Comparison of ENCODE assay signal across 18 mouse cellular contexts in the genomic region with DNA sequence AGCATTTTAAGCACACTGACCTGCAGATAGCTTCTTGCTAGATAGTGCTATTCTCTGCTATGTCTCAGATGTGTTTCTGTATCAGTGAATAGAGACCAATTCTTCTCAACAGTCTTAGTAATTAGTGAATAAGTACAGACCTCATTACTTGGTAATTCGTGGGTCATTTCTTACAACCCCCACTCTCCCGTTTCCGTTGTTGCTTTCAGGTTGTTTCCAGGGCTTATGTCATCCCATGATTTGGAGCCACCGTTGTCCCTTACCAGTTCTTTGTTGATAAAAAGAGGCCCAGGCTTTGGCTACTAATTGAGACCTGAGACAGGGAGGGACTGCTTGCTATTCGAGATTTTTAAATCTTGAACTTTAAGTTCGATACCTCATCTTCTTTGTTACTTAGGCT.
DNase-seq lines count a peak whose midpoint lies in the region; ATAC-seq and TF ChIP-seq lines count a peak whose summit lies in the region.
"Had no signal": no experiment of that assay in that cellular context is flagged by ENCODE, and none has a peak within 500 bp of the region (broad histone marks: within the 10 kb centered on the region; RNA-seq: fewer than 3 reads in every experiment).

No protein-coding gene starts in this region.

- WGBS in midbrain, embryonic 15.5 days: 73% methylated on average over 6 of the region's 6 CpGs
- WGBS in midbrain, postnatal 0 days: 69% methylated on average over 6 of the region's 6 CpGs

- no peaks in the 10 kb centered on the region for H3K9me3 ChIP-seq in midbrain, embryonic 15.5 days
- H3K9me3 ChIP-seq in midbrain, postnatal 0 days (ENCODE audit: low read length): no peaks in the 10 kb centered on the region
- H3K9me3 ChIP-seq: embryonic facial prominence, embryonic 10.5 days; embryonic facial prominence, embryonic 12.5 days; forebrain, embryonic 13.5 days; forebrain, embryonic 15.5 days had no signal

- H3K9ac ChIP-seq in midbrain, embryonic 15.5 days: no peak overlapping the region
- H3K9ac ChIP-seq in midbrain, postnatal 0 days (replicated peaks; ENCODE audit: low read length, poor library complexity, severe bottlenecking): no peak overlapping the region
- H3K9ac ChIP-seq: embryonic facial prominence, embryonic 12.5 days; forebrain, embryonic 13.5 days; forebrain, embryonic 15.5 days; forebrain, postnatal 0 days had no signal

- H3K27ac ChIP-seq in midbrain, embryonic 15.5 days: 0 out of 2 replicates have a peak overlapping the region, but pooled peaks have one; percentile 1
- no peak overlapping the region for H3K27ac ChIP-seq in midbrain, postnatal 0 days (ENCODE audit: low read depth, low read length)
- H3K27ac ChIP-seq: embryonic facial prominence, embryonic 10.5 days; embryonic facial prominence, embryonic 12.5 days; forebrain, embryonic 15.5 days had no signal

- ATAC-seq in midbrain, embryonic 15.5 days (replicated peaks): no peak
- no peak for ATAC-seq in midbrain, postnatal 0 days (ENCODE audit: low FRiP score)
- ATAC-seq: forebrain, embryonic 13.5 days; forebrain, embryonic 15.5 days; forebrain, postnatal 0 days had no signal

- no peak overlapping the region for H3K4me2 ChIP-seq in midbrain, embryonic 15.5 days
- no peak overlapping the region for H3K4me2 ChIP-seq in midbrain, postnatal 0 days (ENCODE audit: low read depth, low read length, poor library complexity, severe bottlenecking)
- H3K4me2 ChIP-seq: embryonic facial prominence, embryonic 12.5 days; forebrain, embryonic 13.5 days; forebrain, embryonic 15.5 days had no signal

- no peak for TF ChIP-seq CTCF in midbrain, postnatal 0 days (IDR thresholded peaks at IDR 0.05)

- H3K4me3 ChIP-seq in midbrain, embryonic 15.5 days: no peak overlapping the region
- no peak overlapping the region for H3K4me3 ChIP-seq in midbrain, postnatal 0 days (ENCODE audit: low read depth, low read length)
- H3K4me3 ChIP-seq: embryonic facial prominence, embryonic 10.5 days; embryonic facial prominence, embryonic 12.5 days; forebrain, embryonic 13.5 days; forebrain, embryonic 15.5 days had no signal

- H3K4me1 ChIP-seq in midbrain, embryonic 15.5 days: peaks cover 48% of the 10 kb centered on the region
- H3K4me1 ChIP-seq in midbrain, postnatal 0 days (ENCODE audit: insufficient read depth, low read length): peaks cover 6% of the 10 kb centered on the region

- DNase-seq in midbrain, postnatal 0 days (ENCODE audit: low spot score): no peak
- peak; percentile 59 for DNase-seq in retina, postnatal 1 day
- DNase-seq in retina, embryonic 14.5 days (ENCODE audit: low spot score): no peak
- DNase-seq in thymus, postnatal 36 days: no peak
- DNase-seq: adrenal gland, adult 2 months; adrenal gland, postnatal 10 days; adrenal gland, postnatal 25 days; cerebellum, adult 11-12 months; cerebellum, adult 2 months; cerebellum, adult 9-10 months; cerebellum, postnatal 10 days; cerebellum, postnatal 25 days; forebrain, postnatal 0 days had no signal

- no peaks in the 10 kb centered on the region for H3K36me3 ChIP-seq in midbrain, embryonic 15.5 days (replicated peaks)
- H3K36me3 ChIP-seq in midbrain, postnatal 0 days (ENCODE audit: insufficient read depth, low read length): no peaks in the 10 kb centered on the region
- H3K36me3 ChIP-seq: embryonic facial prominence, embryonic 10.5 days; embryonic facial prominence, embryonic 12.5 days; forebrain, embryonic 15.5 days had no signal

- H3K27me3 ChIP-seq in midbrain, embryonic 15.5 days (replicated peaks): no peaks in the 10 kb centered on the region
- no peaks in the 10 kb centered on the region for H3K27me3 ChIP-seq in midbrain, postnatal 0 days (ENCODE audit: insufficient read depth, low read length)
- H3K27me3 ChIP-seq: embryonic facial prominence, embryonic 12.5 days; forebrain, embryonic 13.5 days; forebrain, embryonic 15.5 days had no signal
